Mouse (Mus musculus) myocyte (in vitro differentiated cells): ENCODE data around the gene Tbc1d23.

Experiments used
- CEBPB ChIP-seq: IDR thresholded peaks from 2 replicates; pipeline ENCODE4 v1.6.1; 2011; ENCODE audit warnings: mild to moderate bottlenecking, moderate library complexity; ENCODE audit not compliant: poor library complexity, insufficient read depth, severe bottlenecking
- E2F4 ChIP-seq: IDR thresholded peaks from one replicate; pipeline ENCODE4 v1.6.1; 2011; ENCODE audit warnings: mild to moderate bottlenecking, control low read depth, moderate library complexity; ENCODE audit not compliant: insufficient read depth
- MAX ChIP-seq: IDR thresholded peaks from one replicate; pipeline ENCODE4 v1.6.1; 2011; ENCODE audit warnings: low read depth, mild to moderate bottlenecking, control low read depth
- MYOD1 ChIP-seq, 3 experiments: IDR thresholded peaks; one replicate each; pipeline ENCODE4 v1.6.1; 2011; ENCODE audit warnings: control low read depth in 2 of 3, low read depth in 2 of 3, mild to moderate bottlenecking in 2 of 3, moderate library complexity in 1 of 3; ENCODE audit not compliant: insufficient read length in 2 of 3, control insufficient read depth in 1 of 3
- MYOG ChIP-seq, 3 experiments: IDR thresholded peaks; one replicate each; pipeline ENCODE4 v1.6.1; 2011; ENCODE audit warnings: control low read depth in 2 of 3, low read depth in 2 of 3, mild to moderate bottlenecking in 2 of 3; ENCODE audit not compliant: insufficient read length in 2 of 3, control insufficient read depth in 1 of 3, insufficient read depth in 1 of 3
- POLR2A ChIP-seq: IDR thresholded peaks from one replicate; pipeline ENCODE4 v1.6.1; 2011; ENCODE audit warnings: low read depth, mild to moderate bottlenecking, control low read depth, moderate library complexity; ENCODE audit not compliant: insufficient read length
- POLR2AphosphoS2 ChIP-seq: IDR thresholded peaks from one replicate; pipeline ENCODE4 v1.6.1; 2011; ENCODE audit warnings: low read depth, control low read depth; ENCODE audit not compliant: insufficient read length
- REST ChIP-seq: IDR thresholded peaks from one replicate; pipeline ENCODE4 v1.6.1; 2011; ENCODE audit warnings: mild to moderate bottlenecking, control low read depth, moderate library complexity; ENCODE audit not compliant: insufficient read depth, insufficient read length
- SRF ChIP-seq: IDR thresholded peaks from one replicate; pipeline ENCODE4 v1.6.1; 2011; ENCODE audit warnings: low read depth; ENCODE audit not compliant: control insufficient read depth, insufficient read length
- TCF12 ChIP-seq: IDR thresholded peaks from one replicate; pipeline ENCODE4 v1.6.1; 2011; ENCODE audit warnings: mild to moderate bottlenecking, control low read depth; ENCODE audit not compliant: poor library complexity, insufficient read depth, severe bottlenecking
- TCF3 ChIP-seq: IDR thresholded peaks from one replicate; pipeline ENCODE4 v1.6.1; 2011; ENCODE audit warnings: low read depth, control low read depth; ENCODE audit not compliant: insufficient read length
- USF1 ChIP-seq: IDR thresholded peaks from one replicate; pipeline ENCODE4 v1.6.1; 2011; ENCODE audit warnings: low read depth, mild to moderate bottlenecking, control low read depth, moderate library complexity

GRCm38 (mm10) chr16:57177254-57177653 lies 54.0 kb downstream of the Tbc1d23 start:
- TF ChIP-seq E2F4 (no peak), POLR2A (no peak), POLR2AphosphoS2 (no peak), TCF12 (no peak), SRF (no peak), MYOG (IDR thresholded peaks at IDR 0.05; ENCODE audit: control insufficient read depth in 1 of 3, insufficient read depth in 1 of 3, insufficient read length in 2 of 3, low read depth in 2 of 3) (no peak), MAX (no peak), USF1 (no peak), MYOD1 (IDR thresholded peaks at IDR 0.05; ENCODE audit: control insufficient read depth in 1 of 3, insufficient read length in 2 of 3, low read depth in 2 of 3) (no peak), REST (no peak), TCF3 (no peak), CEBPB (no peak)
